Mouse (Mus musculus) heart, postnatal 10 days (tissue): ENCODE measurements around the gene Dnaaf5. TPM values are rescaled to one million over a fixed set of nuclear protein-coding genes. Genes with fewer than 3 reads are reported as not detected.

Source experiments
- DNase-seq, 2 experiments: peaks; one replicate each; pipeline ENCODE4 v3.0.0; 2021
- intact Hi-C: fragments of 180-260 bp; cut with DNase I; formaldehyde crosslinking; loops from one replicate; pipeline ENCODE4 v1.15.1; 2025
- total RNA-seq, 2 experiments: library from RNA; stranded (reverse); gene quantifications; 2 replicates each; pipeline ENCODE4 v1.2.3; 2021

Dnaaf5 gene
- total RNA-seq, 2 experiments from 2014 or later, result 17.9 to 18.0 TPM

- peak; percentile 27 to 34 for DNase-seq
- intact Hi-C loops, result no loop called here
Measured at GRCm38 (mm10) chr5:139220610-139221009, 70.6 kb downstream of the Dnaaf5 start.

GRCm38 (mm10) chr5:139223331-139223730 is 73.3 kb downstream of the Dnaaf5 start:
- intact Hi-C loops, result no loop called here
- DNase-seq, result no peak

GRCm38 (mm10) chr5:139227236-139227635 is 77.2 kb downstream of the Dnaaf5 start:
- intact Hi-C loops, result no loop called here
- DNase-seq, result no peak

- DNase-seq, result no peak
- intact Hi-C loops, result no loop called here
Measured at GRCm38 (mm10) chr5:139227645-139228044, 77.6 kb downstream of the Dnaaf5 start.

- no peak for DNase-seq
- intact Hi-C loops, result no loop called here
Measured at GRCm38 (mm10) chr5:139228318-139228717, 78.3 kb downstream of the Dnaaf5 start.

- intact Hi-C loops, result no loop called here
- DNase-seq, result no peak
Measured at GRCm38 (mm10) chr5:139229716-139230115, 79.7 kb downstream of the Dnaaf5 start.

- no peak for DNase-seq
- intact Hi-C loops, result no loop called here
Measured at GRCm38 (mm10) chr5:139232083-139232482, 82.1 kb downstream of the Dnaaf5 start.

GRCm38 (mm10) chr5:139234423-139234822 is 84.4 kb downstream of the Dnaaf5 start:
- no peak for DNase-seq
- intact Hi-C loops, result no loop called here

Other genes with a start within 250 kb of the Dnaaf5 start
- 10 to 100 TPM; 34.1 to 45.2 TPM for gene Pdgfa, start 152.9 kb upstream of the Dnaaf5 start, total RNA-seq
- 1 to 10 TPM; 1.5 to 3.5 TPM for gene Prkar1b, start 222 bp upstream of the Dnaaf5 start, total RNA-seq
- gene Sun1, start 50.4 kb downstream of the Dnaaf5 start, total RNA-seq, result 10 to 100 TPM; 43.5 to 44.8 TPM
- gene Get4, start 102.1 kb downstream of the Dnaaf5 start, total RNA-seq, result 10 to 100 TPM; 57.6 to 59.4 TPM
- gene Adap1, start 175.4 kb downstream of the Dnaaf5 start, total RNA-seq, result 1 to 10 TPM; 1.6 to 1.8 TPM
- gene Cox19, start 201.2 kb downstream of the Dnaaf5 start, total RNA-seq, result 10 to 100 TPM; 88.8 to 96.4 TPM
- gene Cyp2w1, start 202.4 kb downstream of the Dnaaf5 start, total RNA-seq, result not detected
- 10 to 100 TPM; 33.7 to 37.2 TPM for gene Gpr146, start 227.5 kb downstream of the Dnaaf5 start, total RNA-seq